Mouse (Mus musculus) limb, embryonic 14.5 days (tissue): ENCODE data around the gene Rundc1. TPM values are rescaled to one million over a fixed set of nuclear protein-coding genes. Genes with fewer than 3 reads are reported as not detected.

Source experiments
- ATAC-seq: fragments of 200-750 bp; cut with Nextera tagmentation; 2 replicates; pipeline ENCODE4 v1.8.0; 2017; ENCODE audit warnings: low read depth, moderate number of reproducible peaks, moderate TSS enrichment; ENCODE audit not compliant: low FRiP score
- DNase-seq: peaks from one replicate; pipeline ENCODE4 v3.0.0-alpha.2; 2015; ENCODE audit warnings: low spot score
- H3K27ac ChIP-seq: fragments of 300-500 bp; sonication (generic); replicated peaks from 2 replicates; pipeline ENCODE4 v1.5.1; 2014; ENCODE audit warnings: low read depth, mild to moderate bottlenecking, low read length, moderate library complexity, mixed read lengths
- H3K27me3 ChIP-seq: fragments of 300-500 bp; sonication (generic); 2 replicates; pipeline ENCODE4 v1.6.1; 2014; ENCODE audit warnings: low read length, mixed read lengths; ENCODE audit not compliant: control insufficient read depth, insufficient read depth
- H3K36me3 ChIP-seq: fragments of 300-500 bp; sonication (generic); 2 replicates; pipeline ENCODE4 v1.6.1; 2014; ENCODE audit warnings: mild to moderate bottlenecking, low read length, moderate library complexity, mixed read lengths; ENCODE audit not compliant: control insufficient read depth, insufficient read depth
- H3K4me1 ChIP-seq: fragments of 300-500 bp; sonication (generic); 2 replicates; pipeline ENCODE4 v1.6.1; 2014; ENCODE audit warnings: antibody characterized with exemption, low read length, mixed read lengths; ENCODE audit not compliant: control insufficient read depth, insufficient read depth
- H3K4me2 ChIP-seq: fragments of 300-500 bp; sonication (generic); replicated peaks from 2 replicates; pipeline ENCODE4 v1.6.1; 2014; ENCODE audit warnings: low read depth, mild to moderate bottlenecking, low read length, moderate library complexity; ENCODE audit not compliant: severe bottlenecking
- H3K4me3 ChIP-seq: fragments of 300-500 bp; sonication (generic); replicated peaks from 2 replicates; pipeline ENCODE4 v1.5.1; 2014; ENCODE audit warnings: low read length
- H3K9ac ChIP-seq: fragments of 300-500 bp; sonication (generic); 2 replicates; pipeline ENCODE4 v1.6.1; 2014; ENCODE audit warnings: mild to moderate bottlenecking, low read depth, low read length, moderate library complexity; ENCODE audit not compliant: severe bottlenecking
- H3K9me3 ChIP-seq: fragments of 300-500 bp; sonication (generic); 2 replicates; pipeline ENCODE4 v1.6.1; 2016; ENCODE audit warnings: low read length; ENCODE audit not compliant: control insufficient read depth
- POLR2A ChIP-seq: fragments of 200-500 bp; IDR thresholded peaks from 2 replicates; pipeline ENCODE4 v1.8.0; 2012; ENCODE audit warnings: inconsistent platforms, mild to moderate bottlenecking, moderate library complexity, borderline replicate concordance; ENCODE audit not compliant: insufficient read depth, insufficient read length; ENCODE audit errors: extremely low read depth
- WGBS: fragments of 180-500 bp; shearing (Covaris S2); extraction: QIAGEN DNeasy Blood & Tissue Kit; methylation state at CpG from one replicate; pipeline ENCODE4 v1.1.7; 2014; 5-methylcytosine and 5-hydroxymethylcytosine counted together
- polyA plus RNA-seq, 2 experiments: library from polyadenylated mRNA; depleted of rRNA in 1 of 2; stranded (reverse) in 1 of 2; unstranded in 1 of 2; fragments of >200 nt; fragmentation: Nextera tagmentation in 1 of 2; extraction: Ambion mirVana in 1 of 2; gene quantifications; 2 replicates each; pipeline versions ENCODE4 v1.2.1 to v1.2.3; 2012 to 2014

Gene Rundc1
- polyA plus RNA-seq, 2 experiments = 17.8 to 19.3 TPM

DNA sequence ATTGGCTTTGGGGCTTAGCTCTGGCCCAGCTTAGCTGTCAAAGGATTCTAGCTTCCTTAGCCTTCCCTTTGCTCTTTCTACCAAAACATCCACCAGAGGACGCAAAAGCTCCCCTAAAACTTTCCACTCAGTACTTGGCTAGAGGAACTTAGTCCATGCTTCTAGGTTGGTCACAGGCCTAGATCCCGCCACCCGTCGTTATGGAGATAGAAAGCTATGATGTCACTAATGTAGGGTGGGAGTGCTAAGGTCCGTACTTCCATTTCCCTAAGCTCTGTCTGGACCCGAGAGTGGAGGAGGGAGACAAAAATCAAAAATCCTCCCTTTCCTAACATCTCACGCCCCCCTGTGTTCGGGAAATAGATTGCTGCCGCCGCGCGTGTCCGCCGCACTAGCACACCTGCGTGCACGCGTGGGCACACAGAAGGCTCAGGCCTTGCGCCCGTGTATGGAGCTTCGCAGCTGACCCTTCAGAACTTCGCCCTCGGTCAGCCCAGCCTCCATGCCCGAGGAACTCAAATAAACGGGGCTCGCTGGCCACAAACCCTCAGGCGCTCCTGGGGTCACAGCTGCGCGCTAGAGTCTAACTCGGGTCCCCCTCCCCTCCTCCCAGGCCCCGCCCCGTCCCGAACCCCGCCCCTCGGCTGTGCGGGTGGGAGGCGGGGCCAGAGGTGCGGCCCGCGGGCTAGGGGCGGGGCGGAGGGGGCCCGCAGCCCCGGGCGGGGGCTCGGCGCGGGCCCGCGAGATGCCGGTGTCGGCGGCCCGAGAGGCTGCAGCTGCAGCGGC lies 42.8 kb downstream of the Rundc1 start:
- under 1% methylated on average over 43 of the region's 54 CpGs for WGBS
- H3K4me3 ChIP-seq = peak overlapping the region; percentile 70
- H3K27ac ChIP-seq = no peak overlapping the region
- DNase-seq = peak; percentile 69
- H3K4me2 ChIP-seq = peak overlapping the region; percentile 95
- TF ChIP-seq POLR2A = no peak
- H3K9ac ChIP-seq = peak overlapping the region; percentile 61
- no peaks in the 10 kb centered on the region for H3K9me3 ChIP-seq
- ATAC-seq = peak; percentile 84
- H3K4me1 ChIP-seq = peaks cover 24% of the 10 kb centered on the region
- H3K27me3 ChIP-seq = no peaks in the 10 kb centered on the region
- H3K36me3 ChIP-seq = no peaks in the 10 kb centered on the region

DNA sequence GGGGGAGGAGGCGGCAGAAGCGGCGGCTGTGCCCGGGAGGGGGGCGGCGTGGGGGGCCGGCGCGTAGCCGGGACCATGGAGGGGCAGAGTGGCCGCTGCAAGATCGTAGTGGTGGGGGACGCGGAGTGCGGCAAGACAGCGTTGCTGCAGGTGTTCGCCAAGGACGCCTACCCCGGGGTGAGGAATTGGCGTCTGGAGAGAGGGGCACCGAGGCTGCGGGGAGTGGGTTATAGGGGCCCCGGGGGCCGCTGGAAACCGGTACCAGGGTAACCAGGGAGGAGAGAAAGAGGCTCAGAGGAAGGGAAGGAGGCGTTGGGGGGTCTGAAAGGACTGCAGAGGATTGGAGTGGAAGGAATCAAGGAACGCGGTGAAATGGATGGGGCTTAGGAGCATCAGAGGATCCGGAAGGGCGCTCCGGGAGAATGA lies 43.4 kb downstream of the Rundc1 start:
- under 1% methylated on average over 21 of the region's 31 CpGs for WGBS
- peaks cover 23% of the 10 kb centered on the region for H3K4me1 ChIP-seq
- no peak for TF ChIP-seq POLR2A
- no peaks in the 10 kb centered on the region for H3K27me3 ChIP-seq
- peak overlapping the region; percentile 61 for H3K9ac ChIP-seq
- H3K27ac ChIP-seq = no peak overlapping the region
- peak overlapping the region; percentile 95 for H3K4me2 ChIP-seq
- H3K36me3 ChIP-seq = no peaks in the 10 kb centered on the region
- peak overlapping the region; percentile 70 for H3K4me3 ChIP-seq
- H3K9me3 ChIP-seq = no peaks in the 10 kb centered on the region
- DNase-seq = peak; percentile 5
- peak; percentile 10 for ATAC-seq

DNA sequence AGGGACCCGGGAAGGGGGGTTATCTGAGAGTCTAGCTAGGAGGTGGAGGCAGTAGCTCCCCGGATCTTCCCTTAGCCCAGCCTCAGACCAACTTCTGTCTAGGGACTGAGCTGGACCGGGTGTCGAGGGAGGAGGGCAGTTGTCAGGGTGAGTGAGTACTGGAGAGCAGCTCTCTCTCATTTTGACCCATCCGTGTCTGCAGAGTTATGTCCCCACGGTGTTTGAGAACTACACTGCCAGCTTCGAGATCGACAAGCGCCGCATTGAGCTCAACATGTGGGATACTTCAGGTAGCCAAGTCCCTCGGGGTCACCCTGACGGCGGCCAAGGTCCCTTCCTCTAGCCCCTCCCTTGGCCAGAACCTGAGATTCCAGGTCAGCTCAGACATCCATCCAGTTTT lies 43.8 kb downstream of the Rundc1 start:
- no peak for TF ChIP-seq POLR2A
- H3K4me2 ChIP-seq = peak overlapping the region; percentile 95
- peak overlapping the region; percentile 70 for H3K4me3 ChIP-seq
- no peaks in the 10 kb centered on the region for H3K36me3 ChIP-seq
- no peaks in the 10 kb centered on the region for H3K27me3 ChIP-seq
- peak overlapping the region; percentile 61 for H3K9ac ChIP-seq
- ATAC-seq = no peak
- H3K4me1 ChIP-seq = peaks cover 19% of the 10 kb centered on the region
- 2% methylated on average over 13 of the region's 13 CpGs for WGBS
- DNase-seq = no peak
- no peak overlapping the region for H3K27ac ChIP-seq
- no peaks in the 10 kb centered on the region for H3K9me3 ChIP-seq

DNA sequence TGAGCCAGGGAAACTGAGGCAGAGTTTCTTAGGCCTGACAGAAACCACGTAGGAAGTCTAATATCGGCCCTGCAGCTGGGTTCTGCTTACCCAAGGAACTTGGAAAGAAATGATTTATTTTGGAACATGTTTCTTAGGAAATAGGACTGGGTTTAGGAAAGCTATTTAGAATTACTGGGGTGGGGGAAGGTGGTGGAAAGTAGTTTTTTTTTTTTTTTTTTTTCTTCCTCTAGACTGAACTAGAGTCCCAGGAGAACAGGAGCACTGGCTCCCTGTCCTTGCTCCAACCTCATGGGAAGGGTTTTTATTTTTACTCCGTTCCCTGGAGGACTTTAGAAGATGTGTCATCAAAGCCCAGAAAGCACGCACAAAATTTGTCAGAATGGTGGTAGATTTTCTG lies 44.3 kb downstream of the Rundc1 start:
- Histone ChIP-seq H3K36me3 (no peaks in the 10 kb centered on the region), H3K27ac (no peak overlapping the region), H3K27me3 (no peaks in the 10 kb centered on the region), H3K4me1 (peaks cover 16% of the 10 kb centered on the region), H3K4me3 (peak overlapping the region; percentile 70; the same call in 1 of the 2 replicates), H3K4me2 (peak overlapping the region; percentile 95), H3K9me3 (no peaks in the 10 kb centered on the region), H3K9ac (no peak overlapping the region; the same call in 1 of the 2 replicates)
- WGBS = 64% methylated on average over 4 of the region's 4 CpGs
- no peak for TF ChIP-seq POLR2A
- no peak for ATAC-seq
- no peak for DNase-seq

DNA sequence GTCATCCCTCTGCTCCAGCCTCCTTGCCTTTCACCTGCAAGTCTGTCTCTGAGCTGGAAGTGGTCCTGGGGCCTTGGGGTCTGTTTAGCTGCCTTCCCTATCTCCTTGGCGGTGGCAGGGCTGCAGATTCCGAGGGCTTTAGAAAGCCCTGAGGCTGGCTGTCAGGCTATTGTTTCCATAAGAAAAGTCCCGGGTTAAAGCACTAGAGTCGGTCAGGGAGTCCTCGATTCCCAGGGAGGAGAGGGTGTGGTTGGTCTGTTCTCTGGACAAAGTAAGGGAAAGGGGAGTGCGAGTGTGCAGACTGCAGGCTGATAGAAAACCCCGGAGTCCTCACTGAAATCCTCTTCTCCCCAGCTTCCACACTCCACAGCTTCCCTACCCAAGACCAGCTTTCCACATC lies 45.3 kb downstream of the Rundc1 start:
- Histone ChIP-seq H3K36me3 (no peaks in the 10 kb centered on the region), H3K27ac (no peak overlapping the region), H3K27me3 (no peaks in the 10 kb centered on the region), H3K4me3 (no peak overlapping the region), H3K9me3 (no peaks in the 10 kb centered on the region), H3K9ac (no peak overlapping the region), H3K4me2 (no peak overlapping the region), H3K4me1 (peaks cover 6% of the 10 kb centered on the region)
- ATAC-seq (no peak), DNase-seq (no peak)
- WGBS = 52% methylated on average over 7 of the region's 7 CpGs
- TF ChIP-seq POLR2A = no peak
